Mouse (Mus musculus) small intestine, adult 2 months (tissue): ENCODE data around the gene Efnb3.

Experiments used
- CTCF ChIP-seq: fragments of 200-500 bp; IDR thresholded peaks from 2 replicates; pipeline ENCODE4 v1.5.1; 2012; ENCODE audit warnings: low read depth, mild to moderate bottlenecking, control low read depth, inconsistent platforms, low read length, moderate library complexity, mixed read lengths; ENCODE audit not compliant: insufficient replicate concordance, insufficient read length; ENCODE audit errors: extremely low read depth
- POLR2A ChIP-seq: fragments of 200-500 bp; IDR thresholded peaks from 2 replicates; pipeline ENCODE4 v1.6.1; 2012; ENCODE audit warnings: low read depth, mild to moderate bottlenecking, control low read depth, inconsistent platforms, low read length, moderate library complexity

- no peak for TF ChIP-seq CTCF
- no peak for TF ChIP-seq POLR2A
Observed at GRCm38 (mm10) chr11:69516661-69517060, 43.3 kb downstream of the Efnb3 start.
